Mouse (Mus musculus): ENCODE results near the gene Slc26a10. TPM values are rescaled to one million over a fixed set of nuclear protein-coding genes. Genes with fewer than 3 reads are reported as not detected.

Slc26a10 gene
- polyA plus RNA-seq, 1 experiment from 2014 or later: 1.4 TPM

GRCm38 (mm10) chr10:127170837-127171272 is 9.6 kb downstream of the Slc26a10 start:
- peak overlapping the region; percentile 69 for H3K4me2 ChIP-seq (ENCODE audit: low read depth, low read length)
- peak overlapping the region; percentile 42 for H3K4me3 ChIP-seq (replicated peaks; ENCODE audit: low read length)
- H3K36me3 ChIP-seq (ENCODE audit: control insufficient read depth, insufficient read depth, low read length): no peaks in the 10 kb centered on the region
- H3K9ac ChIP-seq (ENCODE audit: low read length): peak overlapping the region; percentile 28; the same call in 1 of the 2 replicates
- peaks cover 18% of the 10 kb centered on the region for H3K4me1 ChIP-seq (ENCODE audit: control insufficient read depth, insufficient read depth, low read length)
- H3K9me3 ChIP-seq (replicated peaks; ENCODE audit: control insufficient read depth, low read length): no peaks in the 10 kb centered on the region
- WGBS: 2% methylated on average over 28 of the region's 29 CpGs
- ATAC-seq (ENCODE audit: insufficient read depth, low FRiP score): peak; percentile 66
- H3K27me3 ChIP-seq (ENCODE audit: control insufficient read depth, insufficient read depth, low read length): peaks cover 39% of the 10 kb centered on the region
- H3K27ac ChIP-seq (ENCODE audit: low read length): no peak overlapping the region

DNA sequence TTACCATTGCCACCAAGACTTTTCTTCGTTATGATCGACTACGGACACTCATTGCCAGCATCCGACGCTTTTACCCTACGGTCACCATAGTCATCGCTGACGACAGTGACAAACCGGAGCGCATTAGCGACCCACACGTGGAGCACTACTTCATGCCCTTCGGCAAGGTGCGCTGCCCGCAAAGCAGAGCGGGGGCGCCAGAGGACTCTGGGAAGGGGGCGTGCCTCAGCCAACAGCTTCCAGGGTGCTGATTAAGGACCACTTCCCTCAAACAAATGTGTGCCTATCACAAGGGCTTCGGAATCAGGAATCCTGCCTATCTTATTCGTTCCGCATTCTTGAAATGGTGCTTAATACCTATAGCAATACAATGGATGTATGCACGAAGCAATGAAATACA is 10.4 kb downstream of the Slc26a10 start:
- no peaks in the 10 kb centered on the region for H3K9me3 ChIP-seq (replicated peaks; ENCODE audit: control insufficient read depth, low read length)
- H3K27ac ChIP-seq (ENCODE audit: low read length): no peak overlapping the region
- H3K4me1 ChIP-seq (ENCODE audit: control insufficient read depth, insufficient read depth, low read length): peaks cover 24% of the 10 kb centered on the region
- H3K27me3 ChIP-seq (ENCODE audit: control insufficient read depth, insufficient read depth, low read length): peaks cover 39% of the 10 kb centered on the region
- H3K4me3 ChIP-seq (replicated peaks; ENCODE audit: low read length): peak overlapping the region; percentile 42
- WGBS: 10% methylated on average over 22 of the region's 22 CpGs
- H3K4me2 ChIP-seq (ENCODE audit: low read depth, low read length): peak overlapping the region; percentile 69
- ATAC-seq (ENCODE audit: insufficient read depth, low FRiP score): no peak
- no peak overlapping the region for H3K9ac ChIP-seq (ENCODE audit: low read length)
- H3K36me3 ChIP-seq (ENCODE audit: control insufficient read depth, insufficient read depth, low read length): no peaks in the 10 kb centered on the region

DNA sequence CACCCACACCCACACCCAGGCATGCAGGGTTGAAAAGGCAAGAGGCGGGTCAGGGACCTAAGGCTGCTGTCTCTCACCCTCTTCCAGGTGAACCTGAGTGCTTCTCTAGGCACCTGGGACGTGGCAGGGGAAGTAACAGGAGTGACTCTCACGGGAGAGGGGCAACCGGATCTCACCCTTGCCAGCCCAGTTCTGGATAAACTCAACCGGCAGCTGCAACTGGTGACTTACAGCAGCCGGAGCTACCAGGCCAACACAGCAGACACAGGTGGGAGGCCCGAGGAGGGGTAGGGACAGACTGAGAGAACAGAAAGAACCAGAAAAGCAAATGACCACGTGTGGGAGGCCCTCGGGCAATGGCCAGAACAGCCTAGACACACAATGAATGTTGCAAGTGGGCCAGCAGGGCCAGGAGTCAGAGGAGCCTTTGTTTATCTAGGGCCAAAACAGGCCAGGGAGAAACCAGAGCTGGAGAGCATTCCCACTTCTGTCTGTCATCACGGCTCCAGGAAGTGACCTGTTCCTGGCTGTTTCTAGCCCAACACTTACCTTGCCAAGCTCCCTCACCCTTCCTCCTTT is 12.7 kb downstream of the Slc26a10 start:
- 33% methylated on average over 10 of the region's 10 CpGs for WGBS
- Histone ChIP-seq H3K4me2 (ENCODE audit: low read depth, low read length) (peak overlapping the region; percentile 100), H3K27me3 (ENCODE audit: control insufficient read depth, insufficient read depth, low read length) (peaks cover 39% of the 10 kb centered on the region)

GRCm38 (mm10) chr10:127166771-127167613 is 13.5 kb downstream of the Slc26a10 start:
- H3K27ac ChIP-seq (ENCODE audit: low read length): peak overlapping the region; percentile 86

More for the DNA sequence above, 12.7 kb downstream of the Slc26a10 start:
- ATAC-seq (ENCODE audit: insufficient read depth, low FRiP score): no peak
- H3K4me1 ChIP-seq (ENCODE audit: control insufficient read depth, insufficient read depth, low read length): peaks cover 29% of the 10 kb centered on the region
- peak overlapping the region; percentile 86 for H3K27ac ChIP-seq (ENCODE audit: low read length)
- no peaks in the 10 kb centered on the region for H3K9me3 ChIP-seq (replicated peaks; ENCODE audit: control insufficient read depth, low read length)
- H3K36me3 ChIP-seq (ENCODE audit: control insufficient read depth, insufficient read depth, low read length): no peaks in the 10 kb centered on the region
- peak overlapping the region; percentile 59 for H3K4me3 ChIP-seq (replicated peaks; ENCODE audit: low read length)
- peak overlapping the region; percentile 86; the same call in 1 of the 2 replicates for H3K9ac ChIP-seq (ENCODE audit: low read length)

GRCm38 (mm10) chr10:127166404-127166715 is 14.1 kb downstream of the Slc26a10 start:
- Histone ChIP-seq H3K9me3 (replicated peaks; ENCODE audit: control insufficient read depth, low read length) (no peaks in the 10 kb centered on the region), H3K36me3 (ENCODE audit: control insufficient read depth, insufficient read depth, low read length) (no peaks in the 10 kb centered on the region), H3K4me3 (replicated peaks; ENCODE audit: low read length) (peak overlapping the region; percentile 59), H3K9ac (ENCODE audit: low read length) (peak overlapping the region; percentile 86), H3K4me2 (ENCODE audit: low read depth, low read length) (peak overlapping the region; percentile 100), H3K4me1 (ENCODE audit: control insufficient read depth, insufficient read depth, low read length) (peaks cover 29% of the 10 kb centered on the region), H3K27ac (ENCODE audit: low read length) (peak overlapping the region; percentile 86), H3K27me3 (ENCODE audit: control insufficient read depth, insufficient read depth, low read length) (peaks cover 39% of the 10 kb centered on the region)
- WGBS: 7% methylated on average over 11 of the region's 11 CpGs
- ATAC-seq (ENCODE audit: insufficient read depth, low FRiP score): no peak

More at GRCm38 (mm10) chr10:127166771-127167613, 13.5 kb downstream of the Slc26a10 start:
- ATAC-seq (ENCODE audit: insufficient read depth, low FRiP score): no peak
- Histone ChIP-seq H3K9me3 (replicated peaks; ENCODE audit: control insufficient read depth, low read length) (no peaks in the 10 kb centered on the region), H3K27me3 (ENCODE audit: control insufficient read depth, insufficient read depth, low read length) (peaks cover 39% of the 10 kb centered on the region), H3K4me1 (ENCODE audit: control insufficient read depth, insufficient read depth, low read length) (peaks cover 29% of the 10 kb centered on the region), H3K9ac (ENCODE audit: low read length) (peak overlapping the region; percentile 86), H3K36me3 (ENCODE audit: control insufficient read depth, insufficient read depth, low read length) (no peaks in the 10 kb centered on the region), H3K4me2 (ENCODE audit: low read depth, low read length) (peak overlapping the region; percentile 100), H3K4me3 (replicated peaks; ENCODE audit: low read length) (peak overlapping the region; percentile 59)
- WGBS: 25% methylated on average over 15 of the region's 15 CpGs

- Histone ChIP-seq H3K4me2 (ENCODE audit: low read depth, low read length) (peak overlapping the region; percentile 100), H3K4me3 (replicated peaks; ENCODE audit: low read length) (peak overlapping the region; percentile 59), H3K27ac (ENCODE audit: low read length) (peak overlapping the region; percentile 86), H3K36me3 (ENCODE audit: control insufficient read depth, insufficient read depth, low read length) (no peaks in the 10 kb centered on the region), H3K4me1 (ENCODE audit: control insufficient read depth, insufficient read depth, low read length) (peaks cover 26% of the 10 kb centered on the region), H3K9me3 (replicated peaks; ENCODE audit: control insufficient read depth, low read length) (no peaks in the 10 kb centered on the region), H3K9ac (ENCODE audit: low read length) (peak overlapping the region; percentile 86), H3K27me3 (ENCODE audit: control insufficient read depth, insufficient read depth, low read length) (peaks cover 39% of the 10 kb centered on the region)
- under 1% methylated on average over 56 of the region's 56 CpGs for WGBS
- peak; percentile 46 for ATAC-seq (ENCODE audit: insufficient read depth, low FRiP score)
These were observed 14.6 kb downstream of the Slc26a10 start for GRCm38 (mm10) chr10:127165654-127166403.

DNA sequence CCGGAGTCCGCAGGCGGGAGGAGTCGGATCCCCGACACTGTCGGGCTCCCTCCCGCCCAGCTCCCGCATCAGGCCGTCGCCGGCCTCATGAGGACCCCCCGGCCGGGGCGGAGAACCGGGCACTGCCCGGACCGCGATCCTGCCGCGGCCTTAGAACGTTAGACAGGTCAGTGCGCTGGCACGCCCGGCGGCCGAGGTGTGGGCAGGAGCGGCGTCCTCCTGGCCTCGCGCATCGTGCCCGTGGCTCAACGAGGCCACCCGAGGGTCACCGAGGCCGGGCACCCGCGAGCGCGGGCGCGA is 15.1 kb downstream of the Slc26a10 start:
- Histone ChIP-seq H3K4me1 (ENCODE audit: control insufficient read depth, insufficient read depth, low read length) (peaks cover 20% of the 10 kb centered on the region), H3K4me2 (ENCODE audit: low read depth, low read length) (peak overlapping the region; percentile 100), H3K36me3 (ENCODE audit: control insufficient read depth, insufficient read depth, low read length) (no peaks in the 10 kb centered on the region), H3K9me3 (replicated peaks; ENCODE audit: control insufficient read depth, low read length) (no peaks in the 10 kb centered on the region), H3K27me3 (ENCODE audit: control insufficient read depth, insufficient read depth, low read length) (peaks cover 35% of the 10 kb centered on the region), H3K4me3 (replicated peaks; ENCODE audit: low read length) (peak overlapping the region; percentile 59), H3K9ac (ENCODE audit: low read length) (peak overlapping the region; percentile 86), H3K27ac (ENCODE audit: low read length) (peak overlapping the region; percentile 86)
- ATAC-seq (ENCODE audit: insufficient read depth, low FRiP score): peak; percentile 30; the same call in 1 of the 2 replicates
- WGBS: under 1% methylated on average over 42 of the region's 42 CpGs

DNA sequence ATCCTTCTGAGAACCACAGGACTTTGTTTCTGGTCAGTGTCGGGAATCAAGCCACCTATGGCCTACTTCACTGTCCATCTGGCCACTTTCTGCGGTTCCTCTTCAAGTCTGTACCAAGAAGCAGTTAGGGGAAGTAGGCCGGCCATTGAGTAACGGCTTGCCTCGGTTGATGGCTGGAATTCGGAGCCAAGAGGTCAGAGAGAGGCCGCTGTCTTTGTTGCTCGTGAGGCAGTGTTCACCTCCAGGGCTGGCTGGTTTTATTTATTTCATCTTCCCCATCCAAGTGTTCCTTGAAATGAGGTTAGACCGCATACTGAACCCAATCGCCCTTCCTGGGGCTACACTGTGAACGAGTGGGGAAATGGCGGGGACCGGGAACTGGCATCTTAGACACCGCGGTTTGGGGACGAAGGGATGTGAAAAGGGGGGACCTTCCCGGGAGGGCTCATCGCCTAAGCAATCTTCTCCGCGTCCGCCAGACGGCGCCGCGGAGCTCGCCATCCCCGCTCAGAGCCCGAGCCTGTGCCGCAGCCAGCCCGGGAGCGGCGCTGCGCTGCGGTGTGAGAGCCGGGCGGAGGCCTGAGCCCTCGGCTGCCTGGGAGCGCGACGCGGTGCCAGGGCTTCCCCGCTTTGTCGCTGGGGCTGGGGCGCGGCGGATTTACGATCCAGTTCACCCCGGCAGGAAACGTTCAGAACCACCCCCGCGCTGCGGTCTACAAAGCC is 15.7 kb downstream of the Slc26a10 start, which contains the start of gene B4galnt1:
Gene B4galnt1, plus strand, starts transcription at position 595 of the 723 bp plus-strand sequence.
- Histone ChIP-seq H3K27me3 (ENCODE audit: control insufficient read depth, insufficient read depth, low read length) (peaks cover 32% of the 10 kb centered on the region), H3K4me1 (ENCODE audit: control insufficient read depth, insufficient read depth, low read length) (peaks cover 17% of the 10 kb centered on the region; the same call in 1 of the 2 replicates), H3K4me3 (replicated peaks; ENCODE audit: low read length) (peak within 1 kb of the TSS; percentile 59), H3K36me3 (ENCODE audit: control insufficient read depth, insufficient read depth, low read length) (no peaks in the 10 kb centered on the region), H3K9ac (ENCODE audit: low read length) (peak within 1 kb of the TSS; percentile 86), H3K27ac (ENCODE audit: low read length) (peak within 1 kb of the TSS; percentile 86), H3K9me3 (replicated peaks; ENCODE audit: control insufficient read depth, low read length) (no peaks in the 10 kb centered on the region), H3K4me2 (ENCODE audit: low read depth, low read length) (peak within 1 kb of the TSS; percentile 100)
- ATAC-seq (ENCODE audit: insufficient read depth, low FRiP score): peak; percentile 86
- 3% methylated on average over 52 of the region's 52 CpGs for WGBS
